Mouse (Mus musculus) megakaryocyte, embryonic 14.5 days (primary cell): ENCODE measurements at regions not wholly inside any gene's neighbourhood (a gene's known extent, or its start where the extent isn't known, plus 50 kb on each side); places are given as distances from the start of the nearest gene placed in this dataset.

Source experiments
- FLI1 ChIP-seq: IDR thresholded peaks from 2 replicates; pipeline ENCODE4 v1.6.1; 2012; ENCODE audit warnings: low read length, inconsistent platforms, mixed read lengths
- GATA1 ChIP-seq: IDR thresholded peaks from 3 replicates; pipeline ENCODE4 v1.6.1; 2012; ENCODE audit warnings: mixed read lengths, low read length, inconsistent platforms, borderline replicate concordance

GRCm38 (mm10) chr6:88988551-88988950 lies 86.5 kb downstream of the Tpra1 start:
- no peak for TF ChIP-seq GATA1
- no peak for TF ChIP-seq FLI1
